Mouse (Mus musculus): ENCODE data around the gene Gpatch2.

GRCm38 (mm10) chr1:187303221-187303620, 87.9 kb downstream of the Gpatch2 start:
- no peak for TF ChIP-seq GATA1 (IDR thresholded peaks at IDR 0.05; ENCODE audit: low read length)
- no peak for TF ChIP-seq TAL1 (IDR thresholded peaks at IDR 0.05; ENCODE audit: low read length)

Data from erythroblast, embryonic 14.5 days (primary cell).